Mouse (Mus musculus): ENCODE data around the gene Fgfr2. TPM values are rescaled to one million over a fixed set of nuclear protein-coding genes. Genes with fewer than 3 reads are reported as not detected.

The Fgfr2 gene
- polyA plus RNA-seq, 1 experiment from 2014 or later: 20.3 TPM

DNA sequence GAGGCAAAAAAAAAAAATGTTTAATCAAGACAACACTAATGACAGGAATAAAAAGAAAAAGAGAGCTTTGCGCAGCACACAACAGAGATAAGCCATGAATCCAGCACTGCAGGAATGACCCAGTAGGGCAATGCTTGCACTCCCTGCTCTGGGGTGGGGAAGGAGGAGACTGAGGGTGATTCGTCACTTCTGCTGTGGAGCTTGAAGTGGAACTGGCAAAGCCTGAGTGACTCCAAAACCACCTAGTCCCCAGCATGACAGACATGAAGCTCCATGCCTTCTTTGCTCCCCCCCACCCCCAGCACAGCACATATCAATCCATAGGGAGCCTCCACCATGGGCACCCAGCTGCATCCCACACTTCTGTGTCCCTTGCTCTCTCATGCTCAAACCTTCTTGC, 753.4 kb downstream of the Fgfr2 start:
- Histone ChIP-seq H3K9ac (ENCODE audit: low read length) (no peak overlapping the region), H3K4me2 (ENCODE audit: low read depth, low read length) (no peak overlapping the region), H3K4me1 (ENCODE audit: control insufficient read depth, insufficient read depth, low read length) (peaks cover 3% of the 10 kb centered on the region), H3K36me3 (ENCODE audit: control insufficient read depth, insufficient read depth) (no peaks in the 10 kb centered on the region), H3K27ac (ENCODE audit: low read length) (no peak overlapping the region), H3K9me3 (replicated peaks; ENCODE audit: control insufficient read depth, low read length) (no peaks in the 10 kb centered on the region), H3K4me3 (ENCODE audit: low read length) (no peak overlapping the region), H3K27me3 (ENCODE audit: control insufficient read depth, insufficient read depth, low read length) (no peaks in the 10 kb centered on the region)
- WGBS: 77% methylated on average over 2 of the region's 2 CpGs
- no peak for ATAC-seq (replicated peaks; ENCODE audit: extremely low read depth, insufficient read depth, low FRiP score)

- Histone ChIP-seq H3K4me2 (ENCODE audit: low read depth, low read length) (no peak overlapping the region), H3K4me3 (ENCODE audit: low read length) (no peak overlapping the region), H3K4me1 (ENCODE audit: control insufficient read depth, insufficient read depth, low read length) (peaks cover 3% of the 10 kb centered on the region), H3K9me3 (replicated peaks; ENCODE audit: control insufficient read depth, low read length) (no peaks in the 10 kb centered on the region), H3K36me3 (ENCODE audit: control insufficient read depth, insufficient read depth) (no peaks in the 10 kb centered on the region), H3K27ac (ENCODE audit: low read length) (no peak overlapping the region), H3K9ac (ENCODE audit: low read length) (no peak overlapping the region), H3K27me3 (ENCODE audit: control insufficient read depth, insufficient read depth, low read length) (no peaks in the 10 kb centered on the region)
- 54% methylated on average over 6 of the region's 6 CpGs for WGBS
- no peak for ATAC-seq (replicated peaks; ENCODE audit: extremely low read depth, insufficient read depth, low FRiP score)
These were observed 754.3 kb downstream of the Fgfr2 start for GRCm38 (mm10) chr7:132368859-132369258.

DNA sequence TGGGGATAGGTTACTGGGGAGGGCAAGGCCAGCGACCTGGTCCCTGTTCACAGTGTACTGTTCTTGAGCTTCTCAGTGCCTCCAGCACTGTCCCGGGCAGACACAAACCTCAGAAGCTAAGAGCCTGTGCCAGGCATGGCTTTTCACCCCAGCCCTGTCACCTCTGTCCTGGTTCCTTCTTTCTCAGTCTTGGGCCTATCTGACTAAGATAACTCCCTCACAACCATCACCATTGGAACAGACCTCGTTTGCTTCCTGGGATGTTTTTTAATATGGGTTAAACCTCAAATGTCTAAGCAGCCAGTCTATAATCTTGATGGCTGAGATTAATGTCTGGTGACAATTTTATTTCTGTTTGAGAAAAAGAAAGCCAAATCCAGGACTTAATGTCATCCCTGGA, 755.8 kb downstream of the Fgfr2 start:
- WGBS: 73% methylated on average over 3 of the region's 3 CpGs

GRCm38 (mm10) chr7:132365703-132366384, 757.3 kb downstream of the Fgfr2 start:
- Histone ChIP-seq H3K27ac (ENCODE audit: low read length) (no peak overlapping the region), H3K27me3 (ENCODE audit: control insufficient read depth, insufficient read depth, low read length) (no peaks in the 10 kb centered on the region)
- ATAC-seq (replicated peaks; ENCODE audit: extremely low read depth, insufficient read depth, low FRiP score): peak; percentile 43; the same call in 1 of the 2 replicates

More for the DNA sequence above, 755.8 kb downstream of the Fgfr2 start:
- Histone ChIP-seq H3K4me2 (ENCODE audit: low read depth, low read length) (no peak overlapping the region), H3K9ac (ENCODE audit: low read length) (no peak overlapping the region), H3K27ac (ENCODE audit: low read length) (no peak overlapping the region), H3K9me3 (replicated peaks; ENCODE audit: control insufficient read depth, low read length) (no peaks in the 10 kb centered on the region), H3K27me3 (ENCODE audit: control insufficient read depth, insufficient read depth, low read length) (no peaks in the 10 kb centered on the region), H3K36me3 (ENCODE audit: control insufficient read depth, insufficient read depth) (no peaks in the 10 kb centered on the region), H3K4me1 (ENCODE audit: control insufficient read depth, insufficient read depth, low read length) (peaks cover 3% of the 10 kb centered on the region), H3K4me3 (ENCODE audit: low read length) (no peak overlapping the region)
- ATAC-seq (replicated peaks; ENCODE audit: extremely low read depth, insufficient read depth, low FRiP score): no peak

GRCm38 (mm10) chr7:132365111-132365510, 758.0 kb downstream of the Fgfr2 start:
- Histone ChIP-seq H3K27me3 (ENCODE audit: control insufficient read depth, insufficient read depth, low read length) (no peaks in the 10 kb centered on the region), H3K36me3 (ENCODE audit: control insufficient read depth, insufficient read depth) (no peaks in the 10 kb centered on the region), H3K27ac (ENCODE audit: low read length) (no peak overlapping the region), H3K9me3 (replicated peaks; ENCODE audit: control insufficient read depth, low read length) (no peaks in the 10 kb centered on the region; the same call in 1 of the 2 replicates), H3K4me3 (ENCODE audit: low read length) (no peak overlapping the region), H3K9ac (ENCODE audit: low read length) (no peak overlapping the region), H3K4me2 (ENCODE audit: low read depth, low read length) (no peak overlapping the region), H3K4me1 (ENCODE audit: control insufficient read depth, insufficient read depth, low read length) (peaks cover 3% of the 10 kb centered on the region)
- ATAC-seq (replicated peaks; ENCODE audit: extremely low read depth, insufficient read depth, low FRiP score): no peak
- WGBS: 74% methylated on average over 5 of the region's 5 CpGs

More at GRCm38 (mm10) chr7:132365703-132366384, 757.3 kb downstream of the Fgfr2 start:
- Histone ChIP-seq H3K36me3 (ENCODE audit: control insufficient read depth, insufficient read depth) (no peaks in the 10 kb centered on the region), H3K9ac (ENCODE audit: low read length) (no peak overlapping the region), H3K4me2 (ENCODE audit: low read depth, low read length) (no peak overlapping the region), H3K4me1 (ENCODE audit: control insufficient read depth, insufficient read depth, low read length) (peaks cover 3% of the 10 kb centered on the region), H3K4me3 (ENCODE audit: low read length) (no peak overlapping the region), H3K9me3 (replicated peaks; ENCODE audit: control insufficient read depth, low read length) (no peaks in the 10 kb centered on the region; the same call in 1 of the 2 replicates)
- 46% methylated on average over 5 of the region's 5 CpGs for WGBS

GRCm38 (mm10) chr7:132364506-132364905, 758.6 kb downstream of the Fgfr2 start:
- Histone ChIP-seq H3K9me3 (replicated peaks; ENCODE audit: control insufficient read depth, low read length) (no peaks in the 10 kb centered on the region; the same call in 1 of the 2 replicates), H3K36me3 (ENCODE audit: control insufficient read depth, insufficient read depth) (no peaks in the 10 kb centered on the region), H3K27ac (ENCODE audit: low read length) (no peak overlapping the region), H3K4me1 (ENCODE audit: control insufficient read depth, insufficient read depth, low read length) (peaks cover 3% of the 10 kb centered on the region), H3K4me2 (ENCODE audit: low read depth, low read length) (no peak overlapping the region), H3K9ac (ENCODE audit: low read length) (no peak overlapping the region), H3K27me3 (ENCODE audit: control insufficient read depth, insufficient read depth, low read length) (no peaks in the 10 kb centered on the region), H3K4me3 (ENCODE audit: low read length) (no peak overlapping the region)
- no peak; the same call in 1 of the 2 replicates for ATAC-seq (replicated peaks; ENCODE audit: extremely low read depth, insufficient read depth, low FRiP score)
- 38% methylated on average over 5 of the region's 5 CpGs for WGBS

DNA sequence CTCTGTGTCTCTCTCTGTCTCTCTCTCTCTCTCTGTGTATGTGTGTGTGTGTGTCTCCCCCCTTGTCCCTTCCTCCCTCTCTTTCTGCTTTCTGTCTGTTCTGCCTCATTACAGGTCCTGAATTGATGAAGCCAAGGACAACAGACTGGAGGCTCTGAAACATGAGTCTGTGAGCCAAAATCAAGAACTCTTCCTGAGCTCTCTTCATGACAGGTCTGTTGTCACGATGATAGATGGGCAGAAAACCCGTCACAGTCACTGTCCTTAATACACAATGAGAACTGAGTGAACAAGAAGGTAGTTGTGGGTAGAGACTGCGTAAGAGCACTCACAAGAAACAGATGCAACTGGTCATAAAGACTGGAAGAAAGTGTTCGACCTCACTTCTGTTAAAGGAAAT, 762.8 kb downstream of the Fgfr2 start:
- H3K4me2 ChIP-seq (ENCODE audit: low read depth, low read length): no peak overlapping the region
- peaks cover 7% of the 10 kb centered on the region for H3K4me1 ChIP-seq (ENCODE audit: control insufficient read depth, insufficient read depth, low read length)
- H3K36me3 ChIP-seq (ENCODE audit: control insufficient read depth, insufficient read depth): no peaks in the 10 kb centered on the region
- H3K27ac ChIP-seq (ENCODE audit: low read length): no peak overlapping the region
- H3K9ac ChIP-seq (ENCODE audit: low read length): no peak overlapping the region
- no peak for ATAC-seq (replicated peaks; ENCODE audit: extremely low read depth, insufficient read depth, low FRiP score)
- WGBS: 75% methylated on average over 4 of the region's 4 CpGs
- no peak overlapping the region for H3K4me3 ChIP-seq (ENCODE audit: low read length)
- H3K27me3 ChIP-seq (ENCODE audit: control insufficient read depth, insufficient read depth, low read length): no peaks in the 10 kb centered on the region
- H3K9me3 ChIP-seq (replicated peaks; ENCODE audit: control insufficient read depth, low read length): no peaks in the 10 kb centered on the region; the same call in 1 of the 2 replicates

DNA sequence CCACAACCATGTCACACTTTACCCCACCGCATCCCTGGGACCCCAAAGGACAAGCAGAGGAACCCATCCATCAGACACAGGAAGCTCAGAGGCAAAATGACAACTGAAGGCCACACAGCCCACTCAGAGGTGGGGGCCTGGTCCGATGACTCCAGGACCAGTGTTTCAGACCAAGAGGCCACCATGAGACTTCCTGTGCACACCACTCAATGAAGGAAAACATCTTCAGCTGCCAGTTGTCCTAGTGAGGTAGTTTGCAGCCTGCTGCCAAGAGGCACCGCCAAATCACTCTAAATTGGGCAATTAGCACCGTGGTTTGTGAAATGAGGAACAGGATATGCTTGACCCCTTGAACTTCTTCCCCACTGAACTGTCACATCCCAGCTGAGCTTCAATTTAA, 764.4 kb downstream of the Fgfr2 start:
- H3K4me3 ChIP-seq (ENCODE audit: low read length): no peak overlapping the region
- no peaks in the 10 kb centered on the region for H3K27me3 ChIP-seq (ENCODE audit: control insufficient read depth, insufficient read depth, low read length)
- no peaks in the 10 kb centered on the region for H3K36me3 ChIP-seq (ENCODE audit: control insufficient read depth, insufficient read depth)
- 59% methylated on average over 4 of the region's 4 CpGs for WGBS
- H3K9ac ChIP-seq (ENCODE audit: low read length): no peak overlapping the region
- H3K4me2 ChIP-seq (ENCODE audit: low read depth, low read length): no peak overlapping the region
- H3K9me3 ChIP-seq (replicated peaks; ENCODE audit: control insufficient read depth, low read length): no peaks in the 10 kb centered on the region; the same call in 1 of the 2 replicates
- no peak for ATAC-seq (replicated peaks; ENCODE audit: extremely low read depth, insufficient read depth, low FRiP score)
- H3K4me1 ChIP-seq (ENCODE audit: control insufficient read depth, insufficient read depth, low read length): peaks cover 7% of the 10 kb centered on the region
- peak overlapping the region; percentile 48 for H3K27ac ChIP-seq (ENCODE audit: low read length)

GRCm38 (mm10) chr7:132358250-132358649, 764.9 kb downstream of the Fgfr2 start:
- ATAC-seq (replicated peaks; ENCODE audit: extremely low read depth, insufficient read depth, low FRiP score): no peak
- WGBS: 32% methylated on average over 3 of the region's 3 CpGs
- peak overlapping the region; percentile 48; the same call in 1 of the 2 replicates for H3K27ac ChIP-seq (ENCODE audit: low read length)

More at GRCm38 (mm10) chr7:132358250-132358649, 764.9 kb downstream of the Fgfr2 start:
- no peak overlapping the region for H3K4me2 ChIP-seq (ENCODE audit: low read depth, low read length)
- no peaks in the 10 kb centered on the region for H3K36me3 ChIP-seq (ENCODE audit: control insufficient read depth, insufficient read depth)
- no peak overlapping the region for H3K9ac ChIP-seq (ENCODE audit: low read length)
- peaks cover 7% of the 10 kb centered on the region for H3K4me1 ChIP-seq (ENCODE audit: control insufficient read depth, insufficient read depth, low read length)
- no peaks in the 10 kb centered on the region for H3K27me3 ChIP-seq (ENCODE audit: control insufficient read depth, insufficient read depth, low read length)
- no peaks in the 10 kb centered on the region; the same call in 1 of the 2 replicates for H3K9me3 ChIP-seq (replicated peaks; ENCODE audit: control insufficient read depth, low read length)
- no peak overlapping the region for H3K4me3 ChIP-seq (ENCODE audit: low read length)
